Mouse (Mus musculus) liver, adult 2 months (tissue): ENCODE measurements around the gene Smc1a. TPM values are rescaled to one million over a fixed set of nuclear protein-coding genes. Genes with fewer than 3 reads are reported as not detected.
A peak's percentile ranks its signal among the peaks of the same experiment; 100 is the strongest.

Experiments
- DNase-seq: peaks from one replicate; pipeline ENCODE4 v3.0.0-alpha.2; 2011; ENCODE audit warnings: low read depth, low spot score; ENCODE audit errors: extremely low read depth
- H3K27ac ChIP-seq: fragments of 200-500 bp; replicated peaks from 2 replicates; pipeline ENCODE4 v1.5.1; 2012; ENCODE audit warnings: low read depth, mild to moderate bottlenecking, control low read depth, inconsistent platforms, low read length; ENCODE audit not compliant: insufficient read depth
- H3K27me3 ChIP-seq: fragments of 200-500 bp; 2 replicates; pipeline ENCODE4 v1.6.1; 2012; ENCODE audit warnings: mild to moderate bottlenecking, moderate library complexity, low read length, inconsistent platforms; ENCODE audit not compliant: control insufficient read depth, insufficient read depth
- H3K36me3 ChIP-seq: fragments of 200-500 bp; 2 replicates; pipeline ENCODE4 v1.6.1; 2012; ENCODE audit warnings: low read length, inconsistent platforms; ENCODE audit not compliant: control insufficient read depth, insufficient read depth
- H3K4me1 ChIP-seq: fragments of 200-500 bp; 2 replicates; pipeline ENCODE4 v1.6.1; 2011; ENCODE audit warnings: low read length; ENCODE audit not compliant: control insufficient read depth, insufficient read depth
- H3K4me3 ChIP-seq: fragments of 200-500 bp; 2 replicates; pipeline ENCODE4 v1.5.1; 2011; ENCODE audit warnings: low read depth, mild to moderate bottlenecking, control low read depth, low read length, moderate library complexity; ENCODE audit not compliant: insufficient read depth
- H3K79me2 ChIP-seq: fragments of 200-500 bp; 2 replicates; pipeline ENCODE4 v1.6.1; 2012; ENCODE audit warnings: inconsistent platforms, mild to moderate bottlenecking, low read length, moderate library complexity; ENCODE audit not compliant: control insufficient read depth, insufficient read depth
- H3K9ac ChIP-seq: fragments of 200-500 bp; 2 replicates; pipeline ENCODE4 v1.6.1; 2012; ENCODE audit warnings: low read depth, mild to moderate bottlenecking, control low read depth, inconsistent platforms, low read length
- CTCF ChIP-seq: fragments of 200-500 bp; IDR thresholded peaks from 2 replicates; pipeline ENCODE4 v1.5.1; 2011; ENCODE audit warnings: low read depth, low read length, control low read depth
- POLR2A ChIP-seq: fragments of 200-500 bp; IDR thresholded peaks from 2 replicates; pipeline ENCODE4 v1.6.1; 2011; ENCODE audit warnings: low read length, control low read depth; ENCODE audit not compliant: insufficient read depth; ENCODE audit errors: extremely low read depth
- WGBS: fragments of 180-500 bp; shearing (Covaris S2); methylation state at CpG from one replicate; pipeline ENCODE4 v1.1.7; 2018; 5-methylcytosine and 5-hydroxymethylcytosine counted together
- polyA plus RNA-seq: library from polyadenylated mRNA; depleted of rRNA; stranded (reverse); fragments of >200 nt; gene quantifications from 2 replicates; pipeline ENCODE4 v1.2.3, GENCODE M21; 2012; rRNA removed
- total RNA-seq: library from RNA; depleted of rRNA; stranded (reverse); fragments of >200 nt; gene quantifications from 2 replicates; pipeline ENCODE4 v1.2.3, GENCODE M21; 2014; rRNA removed

The Smc1a gene
- total RNA-seq (20.7 and 23.7 TPM in 2 replicates), polyA plus RNA-seq (6.6 and 10.9 TPM in 2 replicates)

GRCm38 (mm10) chrX:152016151-152017145, at the start of gene Smc1a, which contains the start of gene Ribc1:
Gene Smc1a (plus strand): TSS chrX:152016428.
Gene Ribc1 (minus strand): TSS chrX:152016295.
- Histone ChIP-seq H3K4me1 (peaks cover 3% of the 10 kb centered on the region), H3K4me3 (peak within 1 kb of the TSS; percentile 94), H3K27ac (peak within 1 kb of the TSS; percentile 98), H3K36me3 (no peaks in the 10 kb centered on the region), H3K27me3 (no peaks in the 10 kb centered on the region), H3K79me2 (peaks cover 7% of the 10 kb centered on the region; the same call in 1 of the 2 replicates), H3K9ac (peak within 1 kb of the TSS; percentile 87)
- TF ChIP-seq CTCF = no peak
- TF ChIP-seq POLR2A = 0 out of 2 replicates have a peak, but pooled peaks have one; percentile 42
- WGBS = under 1% methylated on average over 64 of the region's 64 CpGs
- peak; percentile 90 for DNase-seq

DNA sequence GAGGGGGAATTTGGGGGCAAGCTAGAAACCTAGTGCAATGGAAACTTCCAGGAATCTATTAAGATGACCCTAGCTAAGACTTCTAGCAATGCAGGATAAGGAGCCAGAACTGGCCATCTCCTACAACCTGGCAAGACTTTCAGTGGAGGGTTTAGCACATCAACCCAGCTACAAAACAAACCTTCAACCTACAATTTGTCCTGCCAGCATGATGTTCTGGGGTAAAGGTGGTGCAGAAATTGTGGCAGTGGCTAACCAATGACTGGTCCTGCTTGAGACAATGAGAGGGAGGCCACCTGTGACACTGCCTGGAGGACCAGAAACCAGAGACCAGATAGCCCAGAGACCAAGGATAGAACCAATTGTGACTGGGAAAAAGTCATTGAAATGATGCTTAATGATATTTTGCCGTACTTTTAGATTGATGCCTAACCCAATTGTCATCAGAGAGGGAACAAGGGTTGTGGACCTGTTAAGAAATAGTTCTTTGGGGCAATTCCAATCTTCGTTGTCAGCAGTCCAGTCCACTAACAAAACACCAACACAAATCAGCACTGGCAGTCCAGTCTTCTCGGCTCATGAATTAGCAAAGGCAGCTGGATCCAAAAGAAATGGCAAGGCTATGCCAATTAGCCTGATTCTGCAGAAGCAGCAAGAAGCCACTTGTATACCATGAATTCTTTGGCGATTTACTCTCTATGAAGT, 17.1 kb upstream of the Smc1a start:
- DNase-seq = peak; percentile 84
- no peak overlapping the region for H3K9ac ChIP-seq
- H3K4me3 ChIP-seq = no peak overlapping the region
- 30% methylated on average over 4 of the region's 4 CpGs for WGBS
- H3K27me3 ChIP-seq = no peaks in the 10 kb centered on the region
- peak overlapping the region; percentile 48 for H3K27ac ChIP-seq
- H3K79me2 ChIP-seq = no peaks in the 10 kb centered on the region
- H3K4me1 ChIP-seq = peaks cover 9% of the 10 kb centered on the region
- H3K36me3 ChIP-seq = peaks cover 7% of the 10 kb centered on the region; the same call in 1 of the 2 replicates
- TF ChIP-seq CTCF = no peak
- no peak for TF ChIP-seq POLR2A

DNA sequence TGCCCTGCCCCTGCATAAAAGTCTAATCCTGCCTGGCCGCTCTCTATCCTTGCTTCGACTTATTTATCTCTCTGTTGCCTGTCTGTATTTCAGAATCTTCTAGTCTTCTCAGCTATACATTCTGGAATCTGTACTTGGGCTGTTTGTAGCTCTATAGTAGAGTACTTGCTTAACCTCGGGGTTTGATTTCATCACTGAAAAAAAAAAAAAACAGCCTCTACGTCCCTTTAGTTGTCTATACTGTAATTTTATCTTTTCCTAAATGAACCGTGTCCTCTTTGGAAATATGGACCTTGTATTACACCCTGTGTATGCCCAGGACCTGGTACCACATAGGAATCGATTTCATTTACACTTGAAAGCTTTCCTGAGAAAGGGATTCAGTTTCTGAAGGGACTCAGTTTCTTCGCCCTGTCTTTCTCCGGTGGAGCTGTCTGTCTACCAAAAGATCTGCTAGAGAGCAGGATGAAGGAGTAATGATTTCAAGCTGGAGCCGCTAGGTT, 15.0 kb upstream of the Smc1a start:
- TF ChIP-seq POLR2A (no peak), CTCF (no peak)
- Histone ChIP-seq H3K4me3 (peak overlapping the region; percentile 5; the same call in 1 of the 2 replicates), H3K27me3 (no peaks in the 10 kb centered on the region), H3K79me2 (no peaks in the 10 kb centered on the region), H3K27ac (peak overlapping the region; percentile 59), H3K36me3 (peaks cover 12% of the 10 kb centered on the region; the same call in 1 of the 2 replicates), H3K9ac (no peak overlapping the region; the same call in 1 of the 2 replicates), H3K4me1 (peaks cover 9% of the 10 kb centered on the region)
- WGBS = 4% methylated on average over 9 of the region's 9 CpGs
- peak; percentile 76 for DNase-seq

GRCm38 (mm10) chrX:152001737-152002710, 14.2 kb upstream of the Smc1a start, which contains the start of gene Hsd17b10:
Gene Hsd17b10 (plus strand): TSS chrX:152001845.
- peak within 1 kb of the TSS; percentile 81 for H3K9ac ChIP-seq
- WGBS = under 1% methylated on average over 38 of the region's 41 CpGs
- no peaks in the 10 kb centered on the region for H3K27me3 ChIP-seq
- peak within 1 kb of the TSS; percentile 93 for H3K27ac ChIP-seq
- peaks cover 9% of the 10 kb centered on the region for H3K4me1 ChIP-seq
- peaks cover 15% of the 10 kb centered on the region; the same call in 1 of the 2 replicates for H3K36me3 ChIP-seq
- peak within 1 kb of the TSS; percentile 59 for H3K4me3 ChIP-seq
- no peaks in the 10 kb centered on the region for H3K79me2 ChIP-seq
- peak; percentile 82 for DNase-seq
- TF ChIP-seq POLR2A (peak; percentile 87; the same call in 1 of the 2 replicates), CTCF (no peak)
